Mouse (Mus musculus) spleen, adult 18-20 months (tissue): ENCODE data around the gene Prickle4.

Experiments
- DNase-seq, 2 experiments: peaks; one replicate each; pipeline ENCODE4 v3.0.0; 2022; ENCODE audit warnings: mixed read lengths in 2 of 2

The Prickle4 gene

DNA sequence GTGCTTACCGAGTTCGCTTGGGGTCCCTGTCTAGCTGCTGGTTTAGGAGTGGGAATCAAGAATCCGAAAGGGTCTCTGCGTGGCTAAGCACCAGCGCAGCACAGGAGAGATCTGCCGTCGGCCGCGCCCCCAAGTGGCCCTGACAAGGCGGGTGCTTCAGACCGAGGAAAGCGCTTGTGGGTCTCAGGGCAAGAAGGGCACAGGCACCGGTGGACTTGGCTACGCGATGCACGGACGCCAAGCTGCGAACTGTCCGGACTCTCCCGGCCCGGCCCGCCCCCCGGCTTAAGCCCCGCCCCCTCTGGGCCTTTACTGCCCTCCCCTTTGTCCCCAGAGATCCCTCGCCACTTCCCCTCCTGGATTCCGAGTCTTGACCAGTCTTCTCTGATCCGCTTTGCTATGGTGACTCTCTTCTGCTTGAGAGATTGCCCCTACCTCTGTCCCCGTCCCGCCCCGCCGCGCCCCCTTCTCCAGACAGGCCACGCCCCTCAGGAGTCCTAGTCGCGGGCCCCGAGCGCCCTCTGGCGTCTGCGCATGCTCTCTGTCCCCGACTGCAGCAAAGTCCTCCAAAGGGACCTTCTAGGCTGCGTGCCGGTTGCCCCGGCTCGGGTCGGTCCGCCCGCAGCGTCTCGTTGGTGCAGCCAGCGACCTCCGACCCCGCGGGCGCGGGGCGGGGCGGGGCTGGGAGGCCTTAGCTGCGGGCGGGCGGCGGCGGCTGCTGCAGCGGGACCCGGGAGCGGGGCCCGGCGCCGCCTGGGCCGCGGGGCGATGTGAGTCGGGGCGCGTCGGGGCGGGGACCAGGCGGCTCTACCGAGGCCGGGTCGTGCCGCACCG, at the start of gene Prickle4:
TSS of gene Prickle4 (minus strand) at position 234 of the 834 bp plus-strand sequence.
- DNase-seq = peak; percentile 90 to 97

DNA sequence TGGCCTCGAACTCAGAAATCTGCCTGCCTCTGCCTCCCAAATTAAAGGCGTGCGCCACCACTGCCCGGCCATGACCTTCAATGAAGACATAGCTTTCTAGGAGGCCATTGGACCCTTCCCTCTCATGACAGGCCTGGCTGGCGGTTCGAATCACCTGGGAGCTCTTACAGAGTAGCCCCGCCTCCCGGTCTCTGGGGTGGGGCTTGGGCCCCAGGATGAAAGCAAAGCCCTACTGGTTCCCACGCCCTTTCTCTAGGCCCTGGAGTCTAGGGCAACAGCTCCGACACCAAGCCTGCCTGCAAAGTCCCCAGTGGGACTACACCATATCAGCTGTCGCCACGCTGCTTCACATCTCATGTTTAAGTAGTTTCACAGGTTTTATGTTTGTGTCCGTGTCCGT, 49.5 kb upstream of the Prickle4 start:
- no peak for DNase-seq

DNA sequence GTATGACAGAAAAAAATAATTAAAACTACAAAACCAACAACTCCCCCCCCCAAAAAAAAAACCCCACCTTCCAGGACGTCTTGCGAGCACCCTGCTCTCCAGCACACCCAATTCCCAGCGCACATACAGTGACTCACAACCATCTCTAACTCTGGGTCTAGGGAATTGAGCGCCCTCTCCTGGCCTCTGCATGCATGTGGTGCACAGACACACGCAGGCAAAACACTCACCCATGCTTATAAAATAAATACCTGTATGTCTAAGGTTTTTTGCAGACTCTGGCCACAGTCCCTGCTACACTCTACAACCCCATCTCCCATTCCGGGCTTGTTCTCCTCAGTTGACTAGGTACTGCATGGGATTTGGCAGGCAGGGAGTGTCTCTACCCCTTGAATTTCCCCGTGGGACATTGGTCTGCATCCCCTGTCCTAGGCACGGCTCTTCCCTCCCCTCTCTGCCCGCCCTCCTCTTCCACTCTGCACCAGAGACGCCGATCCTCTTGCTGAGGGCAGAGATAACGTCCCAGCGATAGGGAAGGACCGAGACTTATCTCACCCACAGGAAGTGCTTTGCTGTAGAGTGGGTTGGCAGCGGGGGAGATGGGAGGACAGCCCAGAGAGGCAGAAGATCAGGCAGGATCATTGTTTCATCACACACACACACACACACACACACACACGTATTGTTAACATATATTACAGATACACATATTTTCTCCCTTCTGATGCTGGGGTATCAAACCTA, 48.6 kb upstream of the Prickle4 start:
- DNase-seq = no peak

DNA sequence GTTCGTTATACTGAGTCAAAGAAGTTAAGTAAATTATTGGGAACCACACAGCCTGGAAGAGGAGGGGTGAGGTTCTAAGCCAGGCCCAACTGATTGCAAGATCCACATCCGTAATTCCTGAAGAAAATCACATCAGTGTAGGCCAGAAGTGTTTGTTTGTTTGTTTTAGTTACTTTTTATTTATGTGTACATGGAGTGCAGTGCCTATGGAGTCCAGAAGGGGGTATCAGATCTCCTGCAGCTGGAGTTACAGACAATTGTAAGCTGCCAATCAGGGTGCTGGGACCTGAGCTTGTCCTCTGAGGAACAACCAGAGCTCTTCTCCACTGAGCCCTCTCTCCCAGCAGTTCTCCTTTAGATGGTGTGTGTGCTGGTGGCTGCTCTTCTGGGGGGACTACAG, 45.6 kb upstream of the Prickle4 start:
- DNase-seq = no peak

DNA sequence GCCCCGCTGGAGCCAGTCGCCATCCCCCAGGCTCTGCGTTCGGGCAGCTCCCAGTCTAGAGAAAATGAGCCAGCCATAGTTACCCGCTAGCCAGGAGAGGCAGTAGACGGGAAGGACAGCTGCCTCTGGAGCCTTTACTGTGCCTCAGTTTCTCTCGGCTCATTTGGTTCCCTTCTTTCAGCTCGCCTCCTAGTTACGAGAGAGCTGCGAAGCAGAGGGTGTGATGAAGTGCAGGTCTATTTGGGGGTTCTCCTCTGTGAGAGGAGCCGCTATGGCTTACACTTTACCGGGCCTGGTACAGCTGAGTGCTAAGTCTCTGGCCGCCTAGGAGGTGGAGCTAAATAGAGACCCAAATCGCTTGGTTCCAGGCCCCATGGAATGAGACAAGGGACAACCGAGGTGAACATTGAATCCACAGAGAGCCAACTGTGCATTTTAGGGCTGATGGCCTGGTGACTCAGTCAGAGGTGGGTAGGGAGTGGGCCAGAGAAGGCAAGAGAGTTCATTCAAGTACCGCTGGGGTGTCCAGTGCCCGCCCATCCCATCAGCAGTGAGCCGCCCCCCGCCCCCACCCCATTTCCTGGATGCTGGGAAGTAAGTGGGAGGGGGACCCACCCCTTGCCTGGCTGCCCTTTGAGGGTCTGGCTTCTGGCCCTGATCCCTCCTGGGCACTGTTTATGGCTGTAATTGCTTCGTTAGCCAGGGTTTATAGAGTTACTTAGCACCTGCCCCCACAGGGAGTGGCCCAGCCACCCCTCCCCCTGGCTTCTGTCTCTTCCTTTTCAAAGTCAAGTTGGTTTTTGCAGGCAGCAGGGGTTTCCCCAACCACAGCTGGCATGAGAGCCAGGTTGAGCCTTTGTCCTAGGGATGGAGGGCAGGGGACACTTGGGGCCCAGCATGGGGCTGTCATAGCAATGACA, 44.6 kb upstream of the Prickle4 start:
- DNase-seq = peak; percentile 69 to 76

DNA sequence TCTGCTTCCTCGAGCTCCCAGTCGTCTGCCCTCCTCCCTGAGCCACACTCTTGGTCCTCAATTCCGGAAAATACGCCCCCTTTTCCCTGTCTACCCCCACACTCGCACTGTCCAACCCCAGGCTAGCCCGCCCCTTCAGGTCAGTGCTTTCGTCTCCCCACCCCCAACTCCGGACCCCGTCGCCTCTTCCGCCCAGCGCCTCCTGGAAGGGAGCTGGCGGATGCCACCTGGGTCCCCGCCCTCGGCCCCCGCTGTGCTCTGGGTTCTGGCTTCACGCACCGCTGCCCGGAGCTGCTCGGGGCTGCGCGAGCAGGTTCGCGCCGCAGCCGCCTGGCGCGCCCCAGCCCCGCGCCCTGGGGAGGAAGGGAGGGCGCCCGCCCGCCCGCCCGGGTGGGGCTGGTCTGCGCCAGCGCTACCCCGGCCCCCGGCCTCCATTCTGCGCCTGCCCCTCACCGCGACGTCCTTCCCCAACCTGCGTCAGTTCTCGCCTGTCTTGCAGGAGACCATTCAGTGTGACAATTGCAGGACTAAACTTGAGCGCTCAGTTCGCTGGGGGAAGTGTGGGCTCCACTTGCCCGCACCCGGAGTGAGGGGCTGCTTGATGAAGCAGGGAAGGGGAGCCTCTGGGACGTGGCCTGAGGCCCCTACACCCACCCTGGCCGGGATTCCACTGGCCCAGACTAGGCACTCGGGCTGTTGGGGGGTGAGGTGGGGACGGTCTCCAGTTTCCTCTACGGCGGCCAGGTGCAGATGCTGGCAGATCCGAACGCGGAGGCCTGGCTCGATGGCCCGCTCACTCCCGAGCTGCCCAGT, 43.7 kb upstream of the Prickle4 start:
- DNase-seq = peak; percentile 88 to 93

DNA sequence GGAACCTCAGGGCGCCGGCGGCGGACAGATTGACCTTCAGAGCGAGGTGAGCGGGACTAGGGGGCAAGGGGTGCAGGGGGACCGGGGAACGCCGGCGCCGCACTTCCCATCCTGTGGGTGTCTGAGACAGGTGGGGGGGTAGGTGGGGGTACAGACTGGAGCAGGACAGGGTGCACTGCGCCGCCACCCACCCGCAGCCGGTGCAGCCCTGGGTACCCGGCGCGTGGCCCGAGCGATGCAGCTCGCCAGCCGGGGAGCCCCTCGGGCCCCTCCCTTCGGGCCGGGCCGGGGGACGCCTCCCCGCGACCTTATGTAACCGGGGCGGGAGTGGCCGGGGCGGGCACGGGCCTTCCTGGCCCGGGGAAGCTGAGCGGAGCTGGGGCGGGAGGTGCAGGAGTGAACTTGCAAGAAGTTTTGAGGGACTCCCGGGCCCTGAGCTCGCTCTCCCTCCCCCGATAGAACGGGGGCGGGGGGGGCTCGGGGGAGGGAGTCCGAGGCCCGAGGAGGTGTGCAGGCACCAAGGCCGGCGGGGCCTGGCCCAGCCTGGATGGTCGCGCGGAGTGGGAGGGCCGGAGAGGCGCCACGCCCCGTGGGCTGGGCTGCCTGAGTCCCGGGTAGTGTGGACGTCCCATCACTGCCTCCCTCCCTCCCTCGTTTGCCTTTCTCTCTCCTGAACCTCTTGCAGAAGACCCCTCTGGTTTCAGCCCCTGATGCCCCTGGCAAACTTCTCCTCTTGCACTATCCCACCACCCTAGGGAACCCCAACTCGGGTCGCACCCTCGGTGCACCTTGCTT, 42.9 kb upstream of the Prickle4 start:
- DNase-seq = peak; percentile 94

DNA sequence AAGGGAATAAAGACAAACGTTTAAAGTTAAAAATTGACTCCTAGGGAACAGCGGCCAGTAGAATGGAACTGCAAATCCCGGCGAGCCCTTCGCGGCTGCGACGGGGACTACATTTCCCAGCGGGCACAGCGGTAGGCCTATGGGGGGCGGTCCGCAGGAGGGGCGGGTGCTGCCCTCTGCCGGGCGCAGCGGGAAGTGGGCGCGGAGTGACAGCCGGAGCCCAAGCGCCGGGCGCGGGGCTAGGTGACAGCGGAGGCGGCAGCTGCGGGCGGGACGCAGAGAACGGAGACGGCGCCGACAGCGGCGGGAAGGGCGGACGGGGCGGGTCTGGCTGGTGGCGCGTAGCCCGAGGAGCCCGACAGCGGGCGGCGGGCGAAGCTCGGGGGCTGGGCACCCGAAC, 42.3 kb upstream of the Prickle4 start, which contains the start of gene Tfeb:
TSS of gene Tfeb (plus strand) at position 175 of the 400 bp plus-strand sequence.
- peak; percentile 95 to 99 for DNase-seq

DNA sequence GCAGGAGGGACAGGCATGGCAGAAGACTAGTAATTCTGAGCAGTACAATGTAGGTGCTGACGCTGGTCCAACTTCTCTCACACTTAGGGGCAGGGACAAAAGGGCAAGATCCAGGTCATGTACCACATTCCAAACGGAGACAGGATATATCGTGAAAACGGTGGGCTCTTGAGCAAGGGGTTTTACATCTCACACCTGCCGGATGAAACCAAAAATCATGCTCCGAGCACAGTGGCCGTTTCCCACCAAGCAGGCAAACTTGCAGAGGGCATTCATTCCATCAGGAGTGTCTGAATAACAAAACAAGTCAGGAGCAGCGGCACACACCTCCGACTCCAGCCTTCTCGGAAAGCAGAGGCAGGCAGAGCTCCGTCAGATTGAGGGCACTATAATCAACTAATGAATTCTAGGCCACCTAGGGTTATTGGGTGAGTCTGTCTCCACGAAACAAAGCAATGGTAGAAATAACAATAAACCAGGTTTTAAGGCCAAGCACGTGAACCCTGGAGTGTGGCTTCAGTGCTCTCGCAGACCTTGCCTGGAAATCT, 41.1 kb upstream of the Prickle4 start:
- DNase-seq = no peak

DNA sequence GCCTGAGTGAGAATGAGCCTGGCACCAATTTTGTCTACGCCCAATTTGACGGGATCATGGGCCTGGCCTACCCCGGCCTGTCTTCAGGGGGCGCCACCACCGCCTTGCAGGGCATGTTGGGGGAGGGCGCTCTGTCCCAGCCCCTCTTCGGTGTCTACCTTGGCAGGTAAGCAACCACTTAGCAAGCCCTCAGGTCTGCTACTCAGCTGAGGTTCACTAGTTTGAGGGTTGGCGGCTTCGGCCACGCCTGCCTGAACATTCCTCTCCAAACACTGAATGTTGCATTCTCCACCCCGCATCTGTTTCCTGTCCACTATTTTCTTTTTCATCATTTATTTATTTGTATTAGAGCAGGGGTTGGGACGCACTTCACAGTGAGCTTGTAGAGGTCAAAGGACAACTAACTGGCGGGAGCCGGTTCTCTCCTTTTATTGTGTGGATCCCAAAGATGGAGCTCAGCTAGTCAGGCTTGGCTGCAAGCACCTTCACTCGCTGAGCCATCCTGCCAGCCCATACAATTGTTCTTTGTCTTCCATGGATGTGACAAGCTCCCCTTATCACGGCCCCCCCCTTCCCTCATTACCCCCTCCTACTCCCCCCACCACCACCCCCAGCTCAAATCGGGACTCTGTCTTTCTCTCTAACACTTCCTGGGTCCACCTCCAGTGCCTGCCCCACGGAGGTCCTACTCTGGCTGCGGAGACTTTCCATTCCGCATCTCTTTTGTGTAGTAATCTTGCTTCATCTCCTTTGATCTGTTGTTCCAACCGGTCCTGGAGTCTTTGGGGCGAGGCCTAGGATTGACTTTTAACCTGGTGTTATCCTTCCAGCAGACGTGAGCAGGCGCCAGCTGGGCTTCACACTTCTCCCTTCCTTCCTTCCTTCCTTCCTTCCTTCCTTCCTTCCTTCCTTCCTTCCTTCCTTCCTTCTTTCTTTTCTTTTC, 36.4 kb upstream of the Prickle4 start:
- no peak for DNase-seq

DNA sequence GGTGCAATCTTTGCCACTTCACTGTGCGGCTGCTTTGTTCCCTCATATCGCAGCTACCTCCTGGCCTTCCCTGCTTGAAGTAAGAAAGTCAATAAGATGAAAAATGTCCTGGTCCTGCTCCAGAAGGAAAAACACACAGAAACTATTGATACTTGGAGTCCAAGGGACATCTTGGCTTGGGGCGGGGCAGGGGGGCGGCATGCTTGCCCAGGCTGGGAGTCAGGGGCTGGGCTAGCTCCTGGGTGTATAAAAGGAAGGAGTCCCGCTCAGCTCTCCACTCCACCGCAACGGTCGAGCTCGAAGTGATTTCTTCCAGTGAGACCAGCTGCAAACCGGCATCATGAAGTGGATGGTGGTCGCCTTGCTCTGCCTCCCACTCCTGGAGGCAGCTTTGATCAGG, 32.0 kb upstream of the Prickle4 start, which contains the start of gene Pgc:
TSS of gene Pgc (plus strand) at position 277 of the 400 bp plus-strand sequence.
- no peak for DNase-seq

DNA sequence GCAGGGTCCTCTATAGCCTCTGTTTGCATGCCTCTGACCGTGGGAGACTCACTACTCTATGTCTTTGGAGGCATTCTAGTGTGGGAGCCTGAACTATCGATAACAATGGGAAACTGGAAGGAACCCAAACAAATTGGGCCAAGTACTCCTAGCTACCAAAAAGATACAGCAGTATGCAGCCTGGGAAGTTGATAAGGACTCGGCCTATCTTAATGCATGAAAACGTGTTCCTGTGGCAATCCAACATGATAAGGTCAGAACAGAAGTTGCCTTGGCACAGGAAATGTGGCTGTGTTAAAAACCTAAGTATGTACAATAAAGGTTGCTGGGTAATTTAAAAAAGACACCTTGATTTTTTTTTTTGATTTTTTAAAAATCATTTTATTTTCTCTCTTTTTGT, 26.6 kb upstream of the Prickle4 start:
- DNase-seq = no peak

DNA sequence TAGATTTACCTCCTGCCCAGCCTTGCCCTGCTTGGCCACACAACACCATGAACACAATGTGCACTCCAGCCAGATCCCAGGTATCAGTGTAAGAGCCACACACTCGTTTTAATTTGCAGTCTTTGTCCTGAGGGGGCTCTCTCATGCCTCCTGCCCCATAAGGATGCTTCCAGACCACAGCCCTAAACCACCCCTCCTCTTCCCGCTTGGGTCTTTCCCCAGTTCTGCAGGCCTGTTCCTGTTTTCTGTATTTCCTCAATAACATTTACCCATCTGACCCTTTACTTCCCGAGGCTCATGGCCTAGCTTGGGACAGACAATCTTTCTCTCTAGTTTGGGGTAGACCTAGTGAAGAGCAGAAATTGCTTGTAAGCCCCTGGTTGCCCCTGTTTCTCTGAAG, 20.5 kb upstream of the Prickle4 start:
- no peak for DNase-seq

DNA sequence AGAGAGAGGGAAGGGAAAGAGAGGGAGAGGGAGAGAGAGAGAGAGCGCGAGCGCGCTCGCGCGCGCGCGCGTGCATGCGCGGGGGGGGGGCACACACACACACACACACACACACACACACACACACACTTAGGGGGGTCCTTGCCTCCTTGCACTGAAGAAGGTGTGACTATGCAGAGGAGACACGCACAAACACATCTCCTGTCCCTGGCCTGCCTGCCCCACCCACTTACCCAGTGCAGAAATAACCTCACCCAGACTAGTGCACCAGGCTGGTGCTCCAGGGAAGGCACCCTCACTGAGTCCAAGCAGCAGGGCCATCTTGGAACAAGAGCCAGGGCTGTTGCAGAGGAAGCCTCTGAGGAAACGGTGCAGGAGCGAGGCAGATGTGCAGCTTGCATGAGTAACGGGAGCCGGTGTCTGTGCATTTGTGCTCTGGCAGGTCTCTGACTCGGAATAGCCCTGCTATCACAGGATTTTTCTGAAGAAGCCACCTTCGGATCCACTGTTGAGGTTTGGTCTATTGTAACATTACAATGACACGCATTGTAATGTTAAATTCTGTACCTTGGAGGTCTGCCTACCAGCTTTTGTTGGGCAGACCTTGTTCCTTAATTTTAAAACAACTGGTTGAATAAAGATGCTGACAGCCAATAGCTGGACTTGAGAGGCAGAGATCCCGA, 18.5 kb upstream of the Prickle4 start:
- DNase-seq = no peak

DNA sequence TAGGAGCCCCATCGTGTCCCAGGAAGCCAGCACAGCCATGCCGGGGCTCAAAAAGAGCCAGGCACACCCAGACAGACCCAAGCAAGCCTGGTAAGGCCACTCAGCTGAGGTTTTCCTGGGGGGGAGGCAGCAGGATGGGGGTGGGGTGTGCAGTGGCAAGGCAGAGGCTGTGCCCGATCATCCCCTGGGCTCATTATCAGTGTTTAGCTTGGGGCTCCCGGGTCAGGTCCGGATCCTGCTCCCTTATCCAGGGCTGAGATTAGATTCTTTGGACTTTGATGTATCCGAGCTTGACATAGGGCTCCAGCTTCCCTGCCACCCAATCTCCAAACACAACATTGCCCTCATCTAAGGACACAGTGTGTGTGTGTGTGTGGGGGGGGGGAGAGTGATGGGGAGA, 17.3 kb upstream of the Prickle4 start:
- DNase-seq = no peak

DNA sequence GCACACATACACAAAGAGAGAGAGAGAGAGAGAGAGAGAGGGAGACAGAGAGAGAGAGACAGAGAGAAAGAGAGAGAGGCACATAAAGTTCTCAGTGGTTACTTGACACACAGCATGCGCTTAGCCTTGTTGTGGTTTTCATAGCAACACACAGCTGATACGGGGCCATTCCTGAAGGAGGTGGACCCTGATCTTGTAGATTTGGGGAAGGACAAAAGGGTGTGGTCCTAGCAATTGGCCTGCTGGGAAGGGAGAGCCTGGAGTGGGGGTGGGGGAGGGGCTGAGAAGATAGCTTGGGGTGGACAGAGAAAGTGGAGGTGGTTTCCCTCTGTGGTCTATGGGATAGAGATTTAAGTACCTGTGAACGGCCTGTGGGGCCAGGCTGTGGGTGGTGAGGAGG, 15.5 kb upstream of the Prickle4 start:
- no peak for DNase-seq

DNA sequence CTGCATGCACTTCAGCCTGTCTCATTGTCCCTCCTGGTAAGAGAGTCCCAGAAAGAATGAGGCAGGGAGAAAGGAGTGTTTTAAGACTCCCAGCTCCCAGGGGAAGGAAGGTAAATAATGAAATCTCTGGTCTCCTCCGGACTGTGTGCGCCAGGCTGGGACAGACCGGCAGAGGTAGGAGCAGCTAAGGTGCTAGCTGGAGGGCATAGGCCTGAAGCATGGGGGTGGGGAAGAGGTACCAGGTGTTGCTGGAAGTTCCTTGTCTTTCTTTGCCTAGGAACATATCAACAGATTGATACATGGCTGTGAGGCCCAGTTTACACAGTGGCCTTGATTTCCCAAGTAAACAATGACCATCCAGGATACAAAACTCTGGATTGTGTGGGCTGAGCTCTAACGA, 14.4 kb upstream of the Prickle4 start:
- no peak for DNase-seq

DNA sequence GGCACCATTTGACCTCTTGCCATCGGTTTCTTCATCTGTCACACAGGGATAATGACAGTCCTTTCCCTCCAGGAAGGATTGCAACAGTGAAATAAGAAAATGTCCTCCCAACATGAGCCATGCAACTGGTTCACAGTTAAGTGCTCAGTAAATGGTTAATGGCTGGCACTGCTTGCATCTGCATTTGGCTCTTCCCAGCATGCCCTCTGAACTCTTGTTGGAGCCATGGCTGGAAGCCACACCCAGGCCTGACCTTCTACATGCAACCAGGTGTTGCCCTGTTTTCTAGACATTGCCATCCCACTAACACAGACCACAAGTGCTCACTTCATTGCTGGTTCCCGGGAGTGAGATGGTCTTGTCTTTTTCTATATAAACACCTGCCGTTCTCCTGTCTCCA, 13.4 kb upstream of the Prickle4 start:
- no peak for DNase-seq

DNA sequence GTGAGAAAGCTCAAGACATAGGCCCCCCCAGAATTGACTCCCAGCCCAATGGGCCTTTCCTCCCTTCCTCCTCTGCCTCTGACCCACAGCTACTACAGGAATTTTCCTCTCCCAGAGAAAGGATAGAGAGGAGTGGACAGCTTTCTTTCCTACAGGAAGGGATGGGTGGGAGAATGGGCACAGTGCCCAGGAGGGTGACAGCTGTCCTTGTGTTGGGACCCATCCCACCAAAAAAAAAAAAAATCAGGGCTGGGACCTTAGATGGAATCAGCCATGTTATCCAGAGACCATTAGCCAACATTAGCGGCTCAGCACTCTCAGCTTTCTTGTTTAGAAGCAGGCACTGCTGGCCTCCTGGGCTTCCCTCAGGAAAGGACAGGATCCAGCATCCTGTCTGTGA, 11.7 kb upstream of the Prickle4 start:
- DNase-seq = no peak
